Mouse (Mus musculus) limb, embryonic 14.5 days (tissue): Measurements from ENCODE around the gene Wdr81. TPM values are rescaled to one million over a fixed set of nuclear protein-coding genes. Genes with fewer than 3 reads are reported as not detected.

Source experiments
- ATAC-seq: fragments of 200-750 bp; cut with Nextera tagmentation; 2 replicates; pipeline ENCODE4 v1.8.0; 2017; ENCODE audit warnings: low read depth, moderate number of reproducible peaks, moderate TSS enrichment; ENCODE audit not compliant: low FRiP score
- DNase-seq: peaks from one replicate; pipeline ENCODE4 v3.0.0-alpha.2; 2015; ENCODE audit warnings: low spot score
- H3K27ac ChIP-seq: fragments of 300-500 bp; sonication (generic); replicated peaks from 2 replicates; pipeline ENCODE4 v1.5.1; 2014; ENCODE audit warnings: low read depth, mild to moderate bottlenecking, low read length, moderate library complexity, mixed read lengths
- H3K27me3 ChIP-seq: fragments of 300-500 bp; sonication (generic); 2 replicates; pipeline ENCODE4 v1.6.1; 2014; ENCODE audit warnings: low read length, mixed read lengths; ENCODE audit not compliant: control insufficient read depth, insufficient read depth
- H3K36me3 ChIP-seq: fragments of 300-500 bp; sonication (generic); 2 replicates; pipeline ENCODE4 v1.6.1; 2014; ENCODE audit warnings: mild to moderate bottlenecking, low read length, moderate library complexity, mixed read lengths; ENCODE audit not compliant: control insufficient read depth, insufficient read depth
- H3K4me1 ChIP-seq: fragments of 300-500 bp; sonication (generic); 2 replicates; pipeline ENCODE4 v1.6.1; 2014; ENCODE audit warnings: antibody characterized with exemption, low read length, mixed read lengths; ENCODE audit not compliant: control insufficient read depth, insufficient read depth
- H3K4me2 ChIP-seq: fragments of 300-500 bp; sonication (generic); replicated peaks from 2 replicates; pipeline ENCODE4 v1.6.1; 2014; ENCODE audit warnings: low read depth, mild to moderate bottlenecking, low read length, moderate library complexity; ENCODE audit not compliant: severe bottlenecking
- H3K4me3 ChIP-seq: fragments of 300-500 bp; sonication (generic); replicated peaks from 2 replicates; pipeline ENCODE4 v1.5.1; 2014; ENCODE audit warnings: low read length
- H3K9ac ChIP-seq: fragments of 300-500 bp; sonication (generic); 2 replicates; pipeline ENCODE4 v1.6.1; 2014; ENCODE audit warnings: mild to moderate bottlenecking, low read depth, low read length, moderate library complexity; ENCODE audit not compliant: severe bottlenecking
- H3K9me3 ChIP-seq: fragments of 300-500 bp; sonication (generic); 2 replicates; pipeline ENCODE4 v1.6.1; 2016; ENCODE audit warnings: low read length; ENCODE audit not compliant: control insufficient read depth
- POLR2A ChIP-seq: fragments of 200-500 bp; IDR thresholded peaks from 2 replicates; pipeline ENCODE4 v1.8.0; 2012; ENCODE audit warnings: inconsistent platforms, mild to moderate bottlenecking, moderate library complexity, borderline replicate concordance; ENCODE audit not compliant: insufficient read depth, insufficient read length; ENCODE audit errors: extremely low read depth
- WGBS: fragments of 180-500 bp; shearing (Covaris S2); extraction: QIAGEN DNeasy Blood & Tissue Kit; methylation state at CpG from one replicate; pipeline ENCODE4 v1.1.7; 2014; 5-methylcytosine and 5-hydroxymethylcytosine counted together
- polyA plus RNA-seq, 2 experiments: library from polyadenylated mRNA; depleted of rRNA in 1 of 2; stranded (reverse) in 1 of 2; unstranded in 1 of 2; fragments of >200 nt; fragmentation: Nextera tagmentation in 1 of 2; extraction: Ambion mirVana in 1 of 2; gene quantifications; 2 replicates each; pipeline versions ENCODE4 v1.2.1 to v1.2.3; 2012 to 2014

Gene Wdr81
- polyA plus RNA-seq, 2 experiments = 6.6 to 9.0 TPM

- no peak for DNase-seq
- Histone ChIP-seq H3K4me2 (no peak overlapping the region), H3K9me3 (no peaks in the 10 kb centered on the region; the same call in 1 of the 2 replicates), H3K27ac (no peak overlapping the region), H3K4me3 (no peak overlapping the region), H3K4me1 (no peaks in the 10 kb centered on the region), H3K27me3 (no peaks in the 10 kb centered on the region), H3K9ac (no peak overlapping the region), H3K36me3 (no peaks in the 10 kb centered on the region)
- no peak for ATAC-seq
- no peak for TF ChIP-seq POLR2A
- WGBS = 88% methylated on average over 5 of the region's 5 CpGs
These were observed 20.4 kb downstream of the Wdr81 start for GRCm38 (mm10) chr11:75434138-75434537.

DNA sequence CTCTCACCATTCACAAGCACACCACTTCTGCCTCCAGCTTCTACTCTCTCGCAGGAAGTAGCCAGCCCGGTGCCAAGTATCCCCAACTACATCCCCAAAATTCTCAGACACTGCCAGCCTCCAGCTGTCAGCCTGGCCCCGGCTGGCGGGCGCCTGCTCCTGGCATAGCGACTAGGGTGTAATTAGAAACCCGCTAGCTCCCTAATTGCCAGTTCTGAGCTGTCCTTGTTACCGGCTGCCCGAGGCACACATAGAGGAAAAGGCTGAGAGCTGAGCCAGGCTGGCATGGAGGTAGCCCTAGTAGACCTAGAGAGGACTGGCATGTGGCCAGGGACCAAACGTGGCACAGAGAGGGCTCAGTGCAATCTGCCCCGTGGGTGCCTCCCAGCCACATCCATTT, 23.2 kb downstream of the Wdr81 start:
- Histone ChIP-seq H3K36me3 (no peaks in the 10 kb centered on the region), H3K27ac (no peak overlapping the region), H3K4me2 (no peak overlapping the region), H3K9ac (no peak overlapping the region), H3K4me1 (no peaks in the 10 kb centered on the region), H3K27me3 (no peaks in the 10 kb centered on the region), H3K9me3 (no peaks in the 10 kb centered on the region; the same call in 1 of the 2 replicates), H3K4me3 (no peak overlapping the region)
- no peak for DNase-seq
- WGBS = 63% methylated on average over 11 of the region's 11 CpGs
- no peak for TF ChIP-seq POLR2A
- ATAC-seq = no peak

DNA sequence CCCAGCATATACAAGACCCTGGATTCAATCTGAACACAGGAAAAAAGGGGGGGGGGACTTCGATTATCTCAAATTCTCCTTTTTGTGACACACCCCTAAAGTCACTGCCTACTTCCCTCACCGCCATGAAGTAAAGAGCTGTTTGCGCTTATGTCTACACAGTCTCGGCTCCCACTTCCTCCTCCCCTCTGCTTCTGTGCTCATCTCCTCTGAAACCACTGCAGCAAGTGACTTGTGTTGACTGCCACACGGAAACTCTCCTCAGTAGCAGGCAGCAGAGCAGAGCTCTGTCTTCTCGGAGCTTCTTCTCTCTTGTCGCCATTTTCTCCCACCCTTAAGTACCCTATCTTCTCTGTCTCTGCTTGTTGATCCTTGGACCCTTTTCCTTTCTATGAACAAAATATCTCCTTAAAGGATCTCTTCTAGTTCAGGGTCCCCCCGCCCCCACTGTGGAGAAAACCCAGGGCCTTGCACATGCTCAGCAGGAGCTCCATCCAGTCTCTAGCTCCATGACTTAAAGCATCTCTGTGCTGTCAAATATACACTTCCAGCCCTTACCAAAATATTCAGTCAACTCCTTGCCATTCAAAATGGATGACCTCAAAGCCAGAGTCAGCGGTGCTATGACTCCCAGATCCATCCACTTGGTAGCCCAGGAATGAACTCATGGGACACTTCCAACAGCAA, 25.4 kb downstream of the Wdr81 start:
- no peak for ATAC-seq
- no peak for DNase-seq
- WGBS = 88% methylated on average over 8 of the region's 9 CpGs

GRCm38 (mm10) chr11:75424459-75424858, 30.1 kb downstream of the Wdr81 start:
- no peak overlapping the region for H3K4me3 ChIP-seq
- H3K27me3 ChIP-seq = no peaks in the 10 kb centered on the region
- H3K4me2 ChIP-seq = no peak overlapping the region
- 85% methylated on average over 3 of the region's 3 CpGs for WGBS
- no peak for DNase-seq
- no peak for ATAC-seq
- H3K36me3 ChIP-seq = no peaks in the 10 kb centered on the region
- no peaks in the 10 kb centered on the region for H3K9me3 ChIP-seq
- TF ChIP-seq POLR2A = no peak
- H3K9ac ChIP-seq = no peak overlapping the region
- H3K27ac ChIP-seq = no peak overlapping the region
- peaks cover 23% of the 10 kb centered on the region for H3K4me1 ChIP-seq

More for the DNA sequence above, 25.4 kb downstream of the Wdr81 start:
- H3K27ac ChIP-seq = no peak overlapping the region
- H3K9ac ChIP-seq = no peak overlapping the region
- no peaks in the 10 kb centered on the region for H3K4me1 ChIP-seq
- H3K9me3 ChIP-seq = no peaks in the 10 kb centered on the region; the same call in 1 of the 2 replicates
- TF ChIP-seq POLR2A = no peak
- H3K4me2 ChIP-seq = no peak overlapping the region
- H3K36me3 ChIP-seq = no peaks in the 10 kb centered on the region
- no peak overlapping the region for H3K4me3 ChIP-seq
- no peaks in the 10 kb centered on the region for H3K27me3 ChIP-seq

GRCm38 (mm10) chr11:75424033-75424432, 30.5 kb downstream of the Wdr81 start:
- ATAC-seq (no peak), DNase-seq (no peak)
- no peak overlapping the region for H3K27ac ChIP-seq
- H3K9me3 ChIP-seq = no peaks in the 10 kb centered on the region
- H3K27me3 ChIP-seq = no peaks in the 10 kb centered on the region
- H3K36me3 ChIP-seq = no peaks in the 10 kb centered on the region
- H3K4me3 ChIP-seq = no peak overlapping the region
- H3K9ac ChIP-seq = no peak overlapping the region
- 93% methylated on average over 9 of the region's 9 CpGs for WGBS
- no peak for TF ChIP-seq POLR2A
- H3K4me1 ChIP-seq = peaks cover 23% of the 10 kb centered on the region
- H3K4me2 ChIP-seq = no peak overlapping the region

DNA sequence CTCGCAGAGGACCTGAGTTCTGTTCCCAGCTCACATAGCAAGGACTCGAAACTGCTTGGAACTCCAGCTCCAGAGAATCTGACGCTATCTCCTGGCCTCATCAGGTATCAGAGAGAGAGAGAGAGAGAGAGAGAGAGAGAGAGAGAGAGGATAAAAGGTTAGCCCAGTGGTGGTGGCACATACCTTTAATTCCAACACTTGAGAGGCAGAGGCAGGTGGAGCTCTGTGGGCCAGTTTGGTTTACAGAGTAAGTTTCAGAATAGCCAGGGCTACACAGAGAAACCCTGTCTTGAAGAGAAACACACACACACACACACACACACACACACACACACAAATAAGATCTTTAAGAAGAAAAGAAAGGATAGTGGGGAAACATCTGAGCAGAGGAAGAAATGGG, 31.4 kb downstream of the Wdr81 start:
- DNase-seq (no peak), ATAC-seq (no peak)
- Histone ChIP-seq H3K9ac (no peak overlapping the region), H3K4me3 (no peak overlapping the region), H3K4me1 (peaks cover 23% of the 10 kb centered on the region), H3K27ac (no peak overlapping the region), H3K4me2 (no peak overlapping the region), H3K36me3 (no peaks in the 10 kb centered on the region), H3K9me3 (no peaks in the 10 kb centered on the region), H3K27me3 (no peaks in the 10 kb centered on the region)
- 87% methylated on average over 3 of the region's 3 CpGs for WGBS
- no peak for TF ChIP-seq POLR2A
